Mouse (Mus musculus) kidney, postnatal 0 days (tissue): Measurements from ENCODE around the gene Acsl1. TPM values are rescaled to one million over a fixed set of nuclear protein-coding genes. Genes with fewer than 3 reads are reported as not detected.

Experiments
- ATAC-seq: fragments of 200-750 bp; cut with Nextera tagmentation; replicated peaks from 2 replicates; pipeline ENCODE4 v1.8.0; 2017; ENCODE audit warnings: low read depth, moderate number of reproducible peaks, moderate TSS enrichment, moderate library complexity; ENCODE audit not compliant: low FRiP score
- DNase-seq: peaks from one replicate; pipeline ENCODE4 v3.0.0-alpha.2; 2016; ENCODE audit warnings: low spot score
- H3K27ac ChIP-seq: fragments of 300-500 bp; sonication (generic); 2 replicates; pipeline ENCODE4 v1.5.1; 2014; ENCODE audit warnings: mild to moderate bottlenecking
- H3K27me3 ChIP-seq: fragments of 300-500 bp; sonication (generic); 2 replicates; pipeline ENCODE4 v1.6.1; 2014; ENCODE audit warnings: low read length, mixed read lengths; ENCODE audit not compliant: insufficient read depth
- H3K36me3 ChIP-seq: fragments of 300-500 bp; sonication (generic); 2 replicates; pipeline ENCODE4 v1.6.1; 2014; ENCODE audit warnings: low read length, mixed read lengths; ENCODE audit not compliant: insufficient read depth
- H3K4me1 ChIP-seq: fragments of 300-500 bp; sonication (generic); replicated peaks from 2 replicates; pipeline ENCODE4 v1.6.1; 2014; ENCODE audit warnings: antibody characterized with exemption, low read length, mixed read lengths; ENCODE audit not compliant: insufficient read depth
- H3K4me2 ChIP-seq: fragments of 300-500 bp; sonication (generic); 2 replicates; pipeline ENCODE4 v1.6.1; 2014; ENCODE audit warnings: mild to moderate bottlenecking, low read length, moderate library complexity, mixed read lengths
- H3K4me3 ChIP-seq: fragments of 300-500 bp; sonication (generic); replicated peaks from 2 replicates; pipeline ENCODE4 v1.5.1; 2014; ENCODE audit warnings: low read depth, low read length
- H3K9ac ChIP-seq: fragments of 300-500 bp; sonication (generic); 2 replicates; pipeline ENCODE4 v1.6.1; 2014; ENCODE audit warnings: low read depth, low read length
- H3K9me3 ChIP-seq: fragments of 300-500 bp; sonication (generic); replicated peaks from 2 replicates; pipeline ENCODE4 v1.6.1; 2016; ENCODE audit warnings: low read length, inconsistent platforms, mixed read lengths
- CTCF ChIP-seq: IDR thresholded peaks from 2 replicates; pipeline ENCODE4 v1.5.1; 2016; ENCODE audit warnings: antibody characterized with exemption, low read depth, mild to moderate bottlenecking, moderate library complexity
- WGBS: fragments of 180-500 bp; shearing (Covaris S2); extraction: QIAGEN DNeasy Blood & Tissue Kit; methylation state at CpG from one replicate; pipeline ENCODE4 v1.1.7; 2014; 5-methylcytosine and 5-hydroxymethylcytosine counted together
- polyA plus RNA-seq: library from polyadenylated mRNA; unstranded; fragments of >200 nt; fragmentation: Nextera tagmentation; extraction: Ambion mirVana; gene quantifications from 2 replicates; pipeline ENCODE4 v1.2.1, GENCODE M21; 2015

The Acsl1 gene
- polyA plus RNA-seq, 1 experiment from 2014 or later = 47.0 TPM

- Histone ChIP-seq H3K9me3 (no peaks in the 10 kb centered on the region), H3K4me3 (no peak overlapping the region), H3K27me3 (no peaks in the 10 kb centered on the region), H3K36me3 (peaks cover 5% of the 10 kb centered on the region; the same call in 1 of the 2 replicates), H3K4me1 (peaks cover 12% of the 10 kb centered on the region; the same call in 1 of the 2 replicates), H3K4me2 (no peak overlapping the region), H3K27ac (no peak overlapping the region), H3K9ac (no peak overlapping the region)
- no peak for TF ChIP-seq CTCF
- DNase-seq = no peak
- no peak for ATAC-seq
- WGBS = 77% methylated on average over 14 of the region's 14 CpGs
These were observed 37.9 kb downstream of the Acsl1 start for GRCm38 (mm10) chr8:46508488-46509395.

- Histone ChIP-seq H3K4me2 (no peak overlapping the region), H3K4me3 (no peak overlapping the region), H3K9ac (no peak overlapping the region), H3K27ac (no peak overlapping the region), H3K9me3 (no peaks in the 10 kb centered on the region), H3K27me3 (no peaks in the 10 kb centered on the region), H3K36me3 (peaks cover 9% of the 10 kb centered on the region; the same call in 1 of the 2 replicates), H3K4me1 (0 out of 2 replicates have a peak, but pooled peaks cover 6% of the 10 kb centered on the region)
- DNase-seq (no peak), ATAC-seq (no peak)
- 84% methylated on average over 3 of the region's 3 CpGs for WGBS
- no peak for TF ChIP-seq CTCF
These were observed 38.6 kb downstream of the Acsl1 start for GRCm38 (mm10) chr8:46509474-46509873.

GRCm38 (mm10) chr8:46511336-46511735 lies 40.5 kb downstream of the Acsl1 start:
- Histone ChIP-seq H3K9ac (no peak overlapping the region), H3K4me1 (0 out of 2 replicates have a peak, but pooled peaks cover 5% of the 10 kb centered on the region), H3K27ac (no peak overlapping the region), H3K36me3 (peaks cover 9% of the 10 kb centered on the region; the same call in 1 of the 2 replicates), H3K27me3 (no peaks in the 10 kb centered on the region), H3K4me2 (no peak overlapping the region), H3K4me3 (no peak overlapping the region), H3K9me3 (no peaks in the 10 kb centered on the region)
- WGBS = 90% methylated on average over 9 of the region's 9 CpGs
- ATAC-seq (no peak), DNase-seq (no peak)
- no peak for TF ChIP-seq CTCF

GRCm38 (mm10) chr8:46512538-46512937 lies 41.7 kb downstream of the Acsl1 start:
- no peak for ATAC-seq
- Histone ChIP-seq H3K27me3 (no peaks in the 10 kb centered on the region), H3K4me2 (no peak overlapping the region), H3K9ac (no peak overlapping the region), H3K9me3 (no peaks in the 10 kb centered on the region), H3K4me3 (no peak overlapping the region), H3K27ac (no peak overlapping the region), H3K4me1 (0 out of 2 replicates have a peak, but pooled peaks cover 5% of the 10 kb centered on the region), H3K36me3 (peaks cover 9% of the 10 kb centered on the region; the same call in 1 of the 2 replicates)
- DNase-seq = peak; percentile 53
- no peak for TF ChIP-seq CTCF
- 29% methylated on average over 8 of the region's 8 CpGs for WGBS

- no peak overlapping the region for H3K4me2 ChIP-seq
- peaks cover 9% of the 10 kb centered on the region; the same call in 1 of the 2 replicates for H3K36me3 ChIP-seq
- H3K4me3 ChIP-seq = no peak overlapping the region
- no peaks in the 10 kb centered on the region for H3K9me3 ChIP-seq
- no peak for ATAC-seq
- H3K9ac ChIP-seq = no peak overlapping the region
- no peaks in the 10 kb centered on the region for H3K27me3 ChIP-seq
- TF ChIP-seq CTCF = no peak
- no peak overlapping the region for H3K27ac ChIP-seq
- WGBS = 79% methylated on average over 1 of the region's 1 CpGs
- 0 out of 2 replicates have a peak, but pooled peaks cover 4% of the 10 kb centered on the region for H3K4me1 ChIP-seq
- DNase-seq = no peak
These were observed 43.2 kb downstream of the Acsl1 start for GRCm38 (mm10) chr8:46514027-46514426.

- no peak overlapping the region for H3K27ac ChIP-seq
- DNase-seq (no peak), ATAC-seq (no peak)
- H3K4me2 ChIP-seq = no peak overlapping the region
- no peak overlapping the region for H3K9ac ChIP-seq
- no peaks in the 10 kb centered on the region for H3K4me1 ChIP-seq
- TF ChIP-seq CTCF = no peak
- no peaks in the 10 kb centered on the region for H3K9me3 ChIP-seq
- H3K4me3 ChIP-seq = no peak overlapping the region
- 86% methylated on average over 6 of the region's 6 CpGs for WGBS
- H3K27me3 ChIP-seq = no peaks in the 10 kb centered on the region
- 0 out of 2 replicates have a peak, but pooled peaks cover 5% of the 10 kb centered on the region for H3K36me3 ChIP-seq
These were observed 49.8 kb downstream of the Acsl1 start for GRCm38 (mm10) chr8:46520667-46521066.
